Mouse (Mus musculus) heart, embryonic 15.5 days (tissue): ENCODE data around the gene Naif1. TPM values are rescaled to one million over a fixed set of nuclear protein-coding genes. Genes with fewer than 3 reads are reported as not detected.
A peak's percentile ranks its signal among the peaks of the same experiment; 100 is the strongest.
"Not testable (repeated sequence)": the region's sequence is repeated elsewhere in the genome, so short reads cannot be mapped to it uniquely, and the experiment has no call there.

Source experiments
- ATAC-seq: fragments of 200-750 bp; cut with Nextera tagmentation; replicated peaks from 2 replicates; pipeline ENCODE4 v1.8.0; 2017; ENCODE audit warnings: low read depth, moderate TSS enrichment; ENCODE audit not compliant: insufficient number of reproducible peaks, insufficient read depth, low FRiP score
- H3K27ac ChIP-seq: fragments of 300-500 bp; sonication (generic); 2 replicates; pipeline ENCODE4 v1.5.1; 2015; ENCODE audit warnings: mild to moderate bottlenecking, inconsistent platforms
- H3K27me3 ChIP-seq: fragments of 300-500 bp; sonication (generic); 2 replicates; pipeline ENCODE4 v1.6.1; 2015; ENCODE audit warnings: inconsistent platforms
- H3K36me3 ChIP-seq: fragments of 300-500 bp; sonication (generic); 2 replicates; pipeline ENCODE4 v1.6.1; 2015; ENCODE audit warnings: mild to moderate bottlenecking, inconsistent platforms
- H3K4me1 ChIP-seq: fragments of 300-500 bp; sonication (generic); replicated peaks from 2 replicates; pipeline ENCODE4 v1.6.1; 2015; ENCODE audit warnings: inconsistent platforms
- H3K4me2 ChIP-seq: fragments of 300-500 bp; sonication (generic); 2 replicates; pipeline ENCODE4 v1.6.1; 2015; ENCODE audit warnings: inconsistent platforms, mild to moderate bottlenecking, moderate library complexity
- H3K4me3 ChIP-seq: fragments of 300-500 bp; sonication (generic); 2 replicates; pipeline ENCODE4 v1.5.1; 2015; ENCODE audit warnings: mild to moderate bottlenecking, inconsistent platforms
- H3K9ac ChIP-seq: fragments of 300-500 bp; sonication (generic); 2 replicates; pipeline ENCODE4 v1.6.1; 2015; ENCODE audit warnings: mild to moderate bottlenecking, inconsistent platforms
- H3K9me3 ChIP-seq: fragments of 300-500 bp; sonication (generic); replicated peaks from 2 replicates; pipeline ENCODE4 v1.6.1; 2016; ENCODE audit warnings: inconsistent platforms
- WGBS: fragments of 180-500 bp; shearing (Covaris S2); methylation state at CpG from one replicate; pipeline ENCODE4 v1.1.7; 2015; ENCODE audit warnings: mixed read lengths; 5-methylcytosine and 5-hydroxymethylcytosine counted together
- polyA plus RNA-seq: library from polyadenylated mRNA; unstranded; fragments of >200 nt; fragmentation: Nextera tagmentation; extraction: Ambion mirVana; gene quantifications from 2 replicates; pipeline ENCODE4 v1.2.1, GENCODE M21; 2015

The Naif1 gene
- polyA plus RNA-seq, 1 experiment from 2014 or later = 4.0 TPM

DNA sequence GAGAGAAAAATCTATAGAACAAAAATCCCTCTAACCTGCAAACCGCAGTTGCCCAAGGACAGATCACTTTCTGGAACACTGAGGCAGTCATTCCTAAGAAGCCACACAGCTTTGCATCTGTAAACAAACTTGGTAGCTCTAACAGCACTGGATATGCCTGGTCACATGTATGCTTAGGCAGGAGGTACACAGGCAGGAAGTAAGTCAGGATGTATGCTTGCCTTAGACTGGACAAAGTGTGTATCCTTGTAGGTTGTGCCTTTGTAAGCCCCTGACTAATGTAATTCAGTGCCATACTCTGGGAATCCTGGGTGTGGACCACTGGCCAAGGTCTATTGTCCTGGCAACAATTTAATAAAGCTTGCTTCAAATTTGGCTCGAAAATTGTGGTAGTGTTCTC lies 13.5 kb downstream of the Naif1 start:
- Histone ChIP-seq H3K9me3 (no peaks in the 10 kb centered on the region), H3K4me1 (peaks cover 15% of the 10 kb centered on the region), H3K27ac (peak overlapping the region; percentile 38; the same call in 1 of the 2 replicates), H3K36me3 (no peaks in the 10 kb centered on the region), H3K4me2 (no peak overlapping the region), H3K27me3 (no peaks in the 10 kb centered on the region), H3K4me3 (no peak overlapping the region), H3K9ac (no peak overlapping the region)
- 71% methylated on average over 2 of the region's 2 CpGs for WGBS
- ATAC-seq = no peak

DNA sequence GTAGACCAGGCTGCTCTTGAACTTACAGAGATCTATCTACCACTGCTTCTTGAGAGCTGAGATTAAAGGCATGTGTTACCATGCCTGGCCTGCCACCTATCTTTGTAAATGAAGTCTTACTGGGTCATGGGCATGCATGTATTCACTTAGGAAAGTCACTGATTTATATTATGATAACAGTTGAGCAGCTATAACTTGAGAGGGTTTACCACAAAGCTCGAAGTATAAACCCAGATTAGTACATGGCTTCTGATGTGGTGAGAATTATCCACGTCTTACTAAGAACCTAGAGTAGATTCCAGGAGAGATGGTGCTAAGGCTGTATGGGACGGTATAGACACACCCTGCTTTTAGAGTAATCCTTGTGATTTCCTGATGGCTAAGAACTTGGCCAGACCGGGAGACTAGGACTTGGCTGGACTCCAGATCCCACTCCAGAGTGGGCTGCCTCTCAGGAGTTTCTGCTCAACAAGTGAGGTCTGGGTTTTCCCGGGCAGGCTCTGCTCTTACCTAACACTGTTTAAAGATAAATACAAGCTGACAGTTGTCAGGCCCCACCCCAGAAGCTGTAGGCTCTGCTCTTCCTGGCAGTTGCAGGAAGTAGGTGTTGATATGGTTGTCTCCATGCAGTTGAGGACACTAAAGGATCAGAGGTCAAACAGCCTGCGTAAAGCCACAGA lies 14.1 kb downstream of the Naif1 start:
- no peaks in the 10 kb centered on the region for H3K36me3 ChIP-seq
- H3K27ac ChIP-seq = peak overlapping the region; percentile 38
- H3K4me1 ChIP-seq = peaks cover 15% of the 10 kb centered on the region
- peak; percentile 73 for ATAC-seq
- no peak overlapping the region for H3K4me2 ChIP-seq
- H3K9ac ChIP-seq = no peak overlapping the region
- H3K9me3 ChIP-seq = no peaks in the 10 kb centered on the region
- no peak overlapping the region for H3K4me3 ChIP-seq
- 22% methylated on average over 6 of the region's 6 CpGs for WGBS
- no peaks in the 10 kb centered on the region for H3K27me3 ChIP-seq

DNA sequence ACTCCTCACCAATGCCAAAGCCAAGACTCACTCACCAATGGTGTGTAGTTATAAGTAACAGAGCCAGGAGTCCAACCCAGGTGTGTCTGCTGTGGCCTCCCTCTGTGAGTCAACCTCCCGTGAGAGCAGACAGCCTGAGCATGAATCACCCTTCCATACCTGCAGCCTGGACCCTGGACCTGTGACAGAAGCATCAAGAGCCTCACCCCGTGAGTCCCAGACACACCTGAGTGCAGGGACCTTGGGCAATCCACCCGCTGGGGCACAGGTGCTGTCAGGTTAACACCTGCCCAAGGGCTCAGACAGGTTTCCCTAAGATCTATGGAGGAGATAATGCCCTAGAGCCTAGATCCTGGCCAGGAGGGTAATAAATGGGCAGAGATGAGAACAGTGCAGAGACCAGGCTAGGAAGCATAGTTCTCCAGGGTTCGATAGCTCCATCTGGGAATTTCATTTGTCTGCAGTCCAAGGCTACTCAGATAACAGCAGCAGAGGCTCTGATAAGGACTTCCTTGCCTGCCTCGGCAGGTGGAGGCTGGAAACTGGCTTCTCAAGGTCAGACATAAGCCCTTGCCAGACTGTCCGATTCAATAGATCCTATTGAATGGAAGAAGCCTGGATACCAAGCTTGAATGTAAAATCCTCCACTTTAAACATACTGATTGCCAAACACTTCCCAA lies 20.9 kb downstream of the Naif1 start:
- ATAC-seq = no peak
- Histone ChIP-seq H3K4me1 (no peaks in the 10 kb centered on the region; the same call in 1 of the 2 replicates), H3K4me3 (no peak overlapping the region), H3K27ac (no peak overlapping the region), H3K4me2 (no peak overlapping the region), H3K36me3 (no peaks in the 10 kb centered on the region), H3K9me3 (no peaks in the 10 kb centered on the region), H3K9ac (no peak overlapping the region), H3K27me3 (no peaks in the 10 kb centered on the region)
- WGBS = 67% methylated on average over 6 of the region's 6 CpGs

DNA sequence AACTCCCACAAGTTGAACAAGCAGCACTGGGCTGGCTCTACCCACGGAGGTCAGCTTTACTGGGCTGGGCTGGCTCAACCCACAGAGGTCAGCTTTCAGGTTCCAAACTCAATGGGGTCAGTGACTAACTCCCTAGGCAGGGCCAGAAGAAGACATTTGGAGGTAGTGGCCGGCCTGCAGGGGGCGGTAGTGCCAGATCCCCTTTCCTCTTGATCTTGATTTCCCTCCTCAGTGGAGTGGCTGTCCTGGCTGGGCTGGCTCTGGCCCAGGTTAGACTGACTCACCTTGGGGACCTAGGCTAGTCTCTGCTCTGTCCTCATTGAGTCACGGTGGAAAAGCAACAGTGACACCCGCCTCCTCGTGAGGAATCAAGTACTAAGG lies 21.4 kb downstream of the Naif1 start:
- H3K27ac ChIP-seq = no peak overlapping the region
- 73% methylated on average over 6 of the region's 6 CpGs for WGBS
- no peaks in the 10 kb centered on the region; the same call in 1 of the 2 replicates for H3K4me1 ChIP-seq

DNA sequence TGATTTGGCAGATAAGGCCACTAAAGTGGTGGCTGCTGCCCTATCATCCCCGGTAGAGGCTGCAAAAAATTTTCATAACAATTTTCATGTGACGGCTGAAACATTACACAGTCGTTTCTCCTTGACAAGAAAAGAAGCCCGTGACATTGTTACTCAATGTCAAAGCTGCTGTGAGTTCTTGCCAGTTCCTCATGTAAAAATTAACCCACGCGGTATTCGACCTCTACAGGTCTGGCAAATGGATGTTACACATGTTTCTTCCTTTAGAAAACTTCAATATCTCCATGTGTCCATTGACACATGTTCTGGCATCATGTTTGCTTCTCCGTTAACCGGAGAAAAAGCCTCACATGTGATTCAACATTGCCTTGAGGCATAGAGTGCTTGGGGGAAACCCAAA lies 25.1 kb downstream of the Naif1 start:
- H3K27me3 ChIP-seq, H3K36me3 ChIP-seq, H3K27ac ChIP-seq, H3K9me3 ChIP-seq, H3K4me1 ChIP-seq, ATAC-seq, H3K9ac ChIP-seq, H3K4me3 ChIP-seq, H3K4me2 ChIP-seq: not testable (repeated sequence)
- 78% methylated on average over 6 of the region's 9 CpGs for WGBS

More for the DNA sequence above, 21.4 kb downstream of the Naif1 start:
- no peak for ATAC-seq
- Histone ChIP-seq H3K4me3 (no peak overlapping the region), H3K36me3 (no peaks in the 10 kb centered on the region), H3K9me3 (no peaks in the 10 kb centered on the region), H3K9ac (no peak overlapping the region), H3K4me2 (no peak overlapping the region), H3K27me3 (no peaks in the 10 kb centered on the region)

DNA sequence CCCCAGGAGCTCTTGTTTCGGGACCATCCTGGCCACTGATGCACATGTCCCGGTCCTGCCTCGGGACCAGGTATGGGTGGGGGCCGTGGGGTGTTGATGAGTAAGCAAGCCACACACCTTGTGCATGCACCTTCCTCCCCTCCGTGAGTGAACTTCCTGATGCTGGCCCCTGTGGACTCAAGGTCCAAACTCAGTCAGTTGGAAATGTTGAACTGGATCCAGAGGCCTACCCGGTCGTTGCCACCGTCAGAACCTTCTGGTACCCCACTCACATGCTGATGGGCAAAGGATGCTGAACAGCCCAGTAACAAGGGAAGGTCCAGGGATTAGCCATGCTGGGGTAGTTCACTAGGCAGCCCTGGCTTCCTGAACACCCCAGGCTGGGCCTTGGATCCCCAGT lies 32.1 kb downstream of the Naif1 start:
- Histone ChIP-seq H3K27ac (no peak overlapping the region), H3K4me2 (no peak overlapping the region), H3K9me3 (0 out of 2 replicates have a peak, but pooled peaks cover 5% of the 10 kb centered on the region), H3K4me1 (peaks cover 14% of the 10 kb centered on the region), H3K4me3 (no peak overlapping the region), H3K9ac (no peak overlapping the region), H3K36me3 (no peaks in the 10 kb centered on the region), H3K27me3 (no peaks in the 10 kb centered on the region)
- no peak for ATAC-seq
- 92% methylated on average over 8 of the region's 8 CpGs for WGBS

DNA sequence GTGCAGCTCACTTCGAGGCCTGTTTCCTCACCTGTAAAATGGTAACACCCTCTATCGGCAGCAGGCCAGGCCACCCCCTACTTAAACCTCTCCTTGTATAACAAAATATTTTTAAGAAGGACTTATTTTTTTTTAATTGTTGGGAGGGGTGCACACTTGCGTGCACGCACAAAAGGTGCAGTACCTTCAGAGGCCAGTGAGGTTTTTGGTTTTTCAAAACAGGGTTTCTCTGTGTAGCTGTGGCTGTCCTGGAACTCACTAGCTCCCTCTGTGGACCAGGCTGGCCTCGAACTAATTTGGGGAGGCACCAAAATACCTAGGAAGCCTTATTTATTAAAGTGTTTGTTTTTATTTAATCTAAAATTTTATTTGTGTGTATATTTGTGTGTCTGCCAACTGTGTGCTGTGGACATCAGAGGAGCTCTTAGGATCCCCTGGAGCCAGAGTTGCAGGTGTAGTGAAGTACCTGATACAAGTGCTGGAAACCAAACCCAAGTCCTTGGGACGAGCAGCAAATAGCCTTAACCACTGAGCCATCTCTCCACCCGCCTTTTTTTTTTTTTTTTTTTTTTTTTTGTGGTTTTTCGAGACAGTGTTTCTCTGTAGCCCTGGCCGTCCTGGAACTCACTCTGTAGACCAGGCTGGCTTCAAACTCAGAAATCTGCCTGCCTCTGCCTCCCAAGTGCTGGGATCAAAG lies 33.1 kb downstream of the Naif1 start:
- Histone ChIP-seq H3K4me3 (no peak overlapping the region), H3K9ac (no peak overlapping the region), H3K36me3 (no peaks in the 10 kb centered on the region), H3K4me1 (peaks cover 14% of the 10 kb centered on the region), H3K4me2 (no peak overlapping the region), H3K27me3 (no peaks in the 10 kb centered on the region), H3K27ac (no peak overlapping the region), H3K9me3 (0 out of 2 replicates have a peak, but pooled peaks cover 5% of the 10 kb centered on the region)
- no peak for ATAC-seq
- 78% methylated on average over 9 of the region's 9 CpGs for WGBS

DNA sequence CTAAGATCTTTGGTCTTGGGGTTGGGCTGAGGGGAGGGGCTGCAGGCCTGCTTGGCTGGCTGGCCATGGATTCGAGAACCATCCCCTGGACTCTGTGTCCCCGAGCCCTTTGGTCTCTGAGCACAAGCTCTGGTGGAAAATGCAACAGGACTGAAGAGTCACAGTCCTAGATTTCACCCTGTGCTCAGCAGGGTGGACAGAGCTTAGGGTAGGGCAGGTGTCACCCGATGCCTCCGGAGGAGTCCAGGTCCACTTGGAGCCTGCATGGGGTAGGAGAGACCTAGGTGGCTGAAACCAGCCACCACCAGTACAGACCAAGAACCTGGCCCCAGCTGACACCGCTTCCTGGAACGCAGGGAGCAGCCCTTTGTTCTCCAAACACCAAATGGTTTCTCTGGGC lies 34.7 kb downstream of the Naif1 start:
- WGBS = 78% methylated on average over 6 of the region's 6 CpGs

DNA sequence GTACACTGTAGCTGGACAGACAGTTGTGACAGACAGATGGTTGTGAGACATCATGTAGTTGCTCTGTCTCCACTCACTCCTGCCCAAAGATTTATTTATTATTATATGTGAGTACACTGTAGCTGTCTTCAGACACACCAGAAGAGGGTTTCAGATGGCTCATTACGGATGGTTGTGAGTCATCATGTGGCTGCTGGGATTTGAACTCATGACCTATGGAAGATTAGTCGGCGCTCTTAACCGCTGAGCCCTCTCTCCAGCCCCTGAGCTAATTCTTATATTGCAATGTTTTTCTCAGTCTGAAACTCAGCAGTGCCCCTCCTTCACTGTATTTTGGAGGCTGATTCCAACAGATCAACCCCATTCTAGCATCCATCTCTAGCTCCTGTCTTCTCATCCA lies 35.5 kb downstream of the Naif1 start:
- WGBS = 84% methylated on average over 4 of the region's 4 CpGs
- Histone ChIP-seq H3K9ac (no peak overlapping the region; the same call in 1 of the 2 replicates), H3K27ac (0 out of 2 replicates have a peak overlapping the region, but pooled peaks have one; percentile 18)

More for the DNA sequence above, 34.7 kb downstream of the Naif1 start:
- no peak for ATAC-seq
- Histone ChIP-seq H3K36me3 (no peaks in the 10 kb centered on the region), H3K27ac (no peak overlapping the region), H3K4me1 (peaks cover 14% of the 10 kb centered on the region), H3K9me3 (no peaks in the 10 kb centered on the region), H3K9ac (no peak overlapping the region), H3K4me3 (no peak overlapping the region), H3K4me2 (no peak overlapping the region), H3K27me3 (no peaks in the 10 kb centered on the region)

DNA sequence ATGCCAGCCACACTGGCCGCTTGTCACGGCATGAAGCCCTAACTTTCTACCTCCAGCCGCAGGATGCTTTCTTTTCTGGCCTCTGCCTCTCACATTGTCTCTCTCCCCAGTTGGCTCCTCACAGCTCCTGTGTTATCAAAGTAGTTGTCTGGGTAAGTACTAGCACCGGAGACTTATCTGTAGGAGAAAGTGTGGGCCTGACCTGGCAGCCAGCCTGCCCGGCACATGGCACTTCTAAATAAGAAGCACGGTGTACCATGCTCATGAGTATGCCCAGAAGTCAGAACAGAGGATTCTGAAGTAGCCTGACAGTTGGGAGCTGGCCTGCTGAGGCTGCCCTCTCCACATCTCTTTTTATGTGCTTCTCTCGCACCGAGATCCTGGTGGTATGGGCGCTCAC lies 35.9 kb downstream of the Naif1 start:
- Histone ChIP-seq H3K4me1 (peaks cover 14% of the 10 kb centered on the region), H3K36me3 (no peaks in the 10 kb centered on the region), H3K27me3 (no peaks in the 10 kb centered on the region), H3K4me3 (no peak overlapping the region), H3K4me2 (peak overlapping the region; percentile 4; the same call in 1 of the 2 replicates), H3K27ac (0 out of 2 replicates have a peak overlapping the region, but pooled peaks have one; percentile 18), H3K9ac (no peak overlapping the region; the same call in 1 of the 2 replicates), H3K9me3 (no peaks in the 10 kb centered on the region)
- 48% methylated on average over 9 of the region's 9 CpGs for WGBS
- ATAC-seq = peak; percentile 54; the same call in 1 of the 2 replicates

More for the DNA sequence above, 35.5 kb downstream of the Naif1 start:
- Histone ChIP-seq H3K4me3 (no peak overlapping the region), H3K9me3 (no peaks in the 10 kb centered on the region), H3K27me3 (no peaks in the 10 kb centered on the region), H3K4me1 (peaks cover 14% of the 10 kb centered on the region), H3K4me2 (peak overlapping the region; percentile 4; the same call in 1 of the 2 replicates), H3K36me3 (no peaks in the 10 kb centered on the region)
- ATAC-seq = no peak

DNA sequence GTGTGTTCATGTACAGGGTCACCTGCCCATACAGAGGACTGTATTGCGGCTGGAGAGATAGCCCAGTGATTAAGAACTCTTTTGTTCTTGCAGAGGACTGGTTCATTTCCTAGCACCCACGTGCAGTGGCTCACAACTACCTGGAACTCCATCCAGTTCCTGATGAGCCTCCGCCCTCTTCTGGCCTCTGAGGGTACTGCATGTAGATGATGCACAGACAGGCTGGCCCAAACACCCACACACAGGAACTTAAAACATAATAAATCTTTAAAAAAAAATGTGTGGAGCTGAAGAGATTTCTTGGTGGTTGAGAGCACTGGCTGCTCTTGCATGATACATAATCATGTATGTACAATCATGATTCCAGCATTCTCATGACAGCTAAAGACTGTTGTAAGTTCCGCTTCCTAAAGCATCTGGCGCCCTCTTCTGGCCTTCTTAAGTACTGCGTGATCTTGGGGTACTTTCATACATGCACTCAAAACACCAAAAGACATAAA lies 36.9 kb downstream of the Naif1 start:
- H3K4me2 ChIP-seq = no peak overlapping the region
- WGBS = 4% methylated on average over 6 of the region's 6 CpGs
- no peaks in the 10 kb centered on the region for H3K9me3 ChIP-seq
- H3K36me3 ChIP-seq = no peaks in the 10 kb centered on the region
- H3K27ac ChIP-seq = no peak overlapping the region
- no peaks in the 10 kb centered on the region for H3K27me3 ChIP-seq
- H3K4me3 ChIP-seq = no peak overlapping the region
- no peak overlapping the region for H3K9ac ChIP-seq
- ATAC-seq = peak; percentile 37; the same call in 1 of the 2 replicates
- peaks cover 14% of the 10 kb centered on the region for H3K4me1 ChIP-seq
